Mouse (Mus musculus) spleen, postnatal 14 days (tissue): Measurements from ENCODE around the gene Ppef1.

ENCODE experiments used
- DNase-seq, 2 experiments: peaks; one replicate each; pipeline ENCODE4 v3.0.0; 2021 to 2022; ENCODE audit warnings: low spot score in 2 of 2

The Ppef1 gene

GRCm38 (mm10) chrX:160598562-160599458 lies 136.8 kb downstream of the Ppef1 start:
- no peak for DNase-seq

DNA sequence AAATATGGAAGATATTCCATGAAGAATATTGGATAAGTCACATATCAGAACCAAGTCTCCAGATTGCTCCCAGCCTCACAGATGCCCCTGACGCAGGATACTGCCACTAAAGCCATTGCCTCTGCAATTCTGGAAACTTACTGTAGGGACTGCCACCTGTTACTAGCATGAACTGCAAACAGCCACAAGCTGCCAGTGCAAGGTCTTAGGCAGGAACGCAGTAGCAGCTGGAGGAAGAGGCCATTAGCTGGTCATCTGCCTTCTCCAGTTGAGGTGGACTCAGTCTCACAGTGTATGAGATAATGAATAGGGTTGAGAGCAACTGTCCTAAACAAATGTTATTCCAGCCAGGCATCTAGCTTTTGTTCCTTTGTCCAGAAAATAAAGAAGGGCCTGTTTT lies 137.5 kb downstream of the Ppef1 start:
- no peak for DNase-seq

GRCm38 (mm10) chrX:160592933-160593332 lies 142.6 kb downstream of the Ppef1 start:
- no peak for DNase-seq

DNA sequence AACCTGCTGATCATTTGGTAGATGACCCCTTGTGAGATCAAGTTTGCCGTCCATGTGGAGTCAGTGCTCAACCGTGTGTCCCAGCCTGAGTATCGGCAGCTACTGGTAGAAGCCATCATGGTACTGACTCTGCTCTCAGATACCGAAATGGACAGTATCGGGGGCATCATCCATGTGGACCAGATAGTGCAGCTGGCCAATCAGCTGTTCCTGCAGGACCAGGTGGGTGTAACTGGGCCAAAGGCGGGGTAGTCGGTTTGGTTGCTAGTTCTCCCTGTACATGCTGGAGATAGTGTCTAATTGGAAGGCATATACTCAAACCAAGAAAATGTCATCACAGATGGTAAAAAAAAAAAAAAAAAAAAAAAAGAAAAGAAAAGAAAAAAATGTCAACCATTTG lies 145.4 kb downstream of the Ppef1 start:
- no peak for DNase-seq

DNA sequence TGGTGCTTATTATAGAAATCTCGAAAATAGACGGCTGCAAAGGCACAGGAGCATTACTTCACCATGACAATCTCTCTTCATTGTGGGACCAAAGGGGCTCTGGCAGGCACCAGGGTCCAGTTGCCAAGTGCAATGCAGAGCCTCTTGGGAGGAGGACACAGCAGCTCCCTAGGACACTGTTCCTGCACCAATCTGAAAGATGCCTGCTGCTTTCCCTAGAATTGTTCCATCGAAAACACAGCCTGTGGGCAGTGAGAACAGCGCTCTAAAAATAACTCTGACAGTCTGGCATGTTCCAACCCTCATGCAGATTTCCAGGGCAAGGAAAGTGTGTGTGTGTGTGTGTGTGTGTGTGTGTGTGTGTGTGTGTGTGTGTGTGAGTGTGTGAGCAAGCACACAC lies 147.0 kb downstream of the Ppef1 start:
- no peak for DNase-seq

GRCm38 (mm10) chrX:160585110-160585509 lies 150.5 kb downstream of the Ppef1 start:
- no peak for DNase-seq

DNA sequence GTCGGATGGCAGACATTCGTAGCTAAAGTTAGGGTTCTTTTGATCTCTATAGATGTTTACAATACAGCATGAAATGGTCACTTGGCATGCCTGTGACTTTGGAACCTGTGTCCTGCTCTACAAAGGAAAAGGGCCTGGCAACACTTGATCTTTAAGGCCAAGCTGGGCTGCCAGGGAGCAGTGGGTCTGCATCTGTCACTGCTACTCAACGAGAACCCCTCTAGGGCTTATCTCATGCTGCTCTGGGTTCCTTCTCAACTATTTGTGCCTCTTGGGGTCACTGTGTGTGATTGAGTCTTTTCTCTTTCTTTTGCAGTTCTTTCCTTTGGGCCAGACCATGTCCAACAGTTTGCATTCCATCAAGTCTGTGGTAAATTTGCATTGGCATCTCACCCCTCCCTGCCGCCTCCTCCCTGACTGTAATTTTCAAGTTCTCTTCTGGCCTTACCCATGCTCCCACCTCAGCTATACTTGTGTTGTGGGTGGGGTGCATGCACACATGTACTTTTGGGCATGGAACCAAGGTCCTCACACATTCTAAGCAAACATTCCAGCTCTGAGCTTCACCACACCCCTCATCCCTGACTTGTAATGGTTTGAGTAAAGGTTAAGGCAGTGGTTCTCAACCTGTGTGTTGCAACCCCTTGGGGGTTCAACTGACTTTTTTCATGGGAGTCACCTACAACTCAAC lies 151.3 kb downstream of the Ppef1 start:
- no peak for DNase-seq

DNA sequence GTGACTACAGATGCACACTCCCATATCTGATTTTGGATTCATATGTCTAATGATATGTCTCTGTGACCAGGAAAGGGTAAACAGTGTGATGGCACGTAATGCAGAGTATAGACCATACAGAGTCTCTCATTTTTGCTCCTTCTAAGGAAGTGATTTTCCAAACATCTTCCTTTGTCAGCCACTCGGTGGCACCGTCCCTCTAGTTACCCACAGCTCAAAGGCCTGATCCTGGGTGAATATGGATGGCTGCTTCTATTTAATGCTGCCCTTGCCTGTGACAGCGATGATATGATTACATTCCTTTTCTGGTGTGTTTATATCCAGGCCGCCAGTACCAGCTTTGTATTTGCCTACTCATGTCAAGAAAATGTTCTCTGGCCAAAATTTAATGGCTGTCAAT lies 152.0 kb downstream of the Ppef1 start:
- DNase-seq: no peak
